Mouse (Mus musculus) myocyte (in vitro differentiated cells): Measurements from ENCODE around the gene Mia2.

Experiments used
- MAX ChIP-seq: IDR thresholded peaks from one replicate; pipeline ENCODE4 v1.6.1; 2011; ENCODE audit warnings: low read depth, mild to moderate bottlenecking, control low read depth
- POLR2AphosphoS2 ChIP-seq: IDR thresholded peaks from one replicate; pipeline ENCODE4 v1.6.1; 2011; ENCODE audit warnings: low read depth, control low read depth; ENCODE audit not compliant: insufficient read length
- REST ChIP-seq: IDR thresholded peaks from one replicate; pipeline ENCODE4 v1.6.1; 2011; ENCODE audit warnings: mild to moderate bottlenecking, control low read depth, moderate library complexity; ENCODE audit not compliant: insufficient read depth, insufficient read length
- TCF12 ChIP-seq: IDR thresholded peaks from one replicate; pipeline ENCODE4 v1.6.1; 2011; ENCODE audit warnings: mild to moderate bottlenecking, control low read depth; ENCODE audit not compliant: poor library complexity, insufficient read depth, severe bottlenecking
- TCF3 ChIP-seq: IDR thresholded peaks from one replicate; pipeline ENCODE4 v1.6.1; 2011; ENCODE audit warnings: low read depth, control low read depth; ENCODE audit not compliant: insufficient read length

DNA sequence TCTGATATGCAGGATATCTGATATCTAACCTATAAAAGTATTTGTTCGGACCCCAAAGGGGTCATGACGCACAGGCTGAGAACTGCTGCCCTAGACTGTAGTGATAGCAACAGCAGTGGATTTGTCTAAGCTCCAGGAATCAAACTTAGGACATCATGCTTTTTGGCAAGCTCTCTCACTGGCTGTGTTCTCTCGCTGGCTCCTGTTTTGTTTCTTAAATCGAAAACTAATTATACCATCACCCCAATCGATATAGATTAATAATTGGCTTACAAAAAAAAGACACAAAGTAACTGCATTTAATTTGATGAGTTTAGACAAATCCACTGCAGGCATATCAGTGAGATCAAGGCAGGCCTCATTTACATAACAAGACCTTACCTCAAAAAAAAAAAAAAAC lies 10.9 kb downstream of the Mia2 start:
- no peak for TF ChIP-seq MAX
- TF ChIP-seq TCF12, result no peak
- no peak for TF ChIP-seq POLR2AphosphoS2
- TF ChIP-seq REST, result no peak
- TF ChIP-seq TCF3, result no peak
